Comparison of ENCODE assay signal across 11 mouse cellular contexts in genomic region chr5:111570826-111571225, GRCm38 (mm10).
DNase-seq lines count a peak whose midpoint lies in the region; ATAC-seq lines count a peak whose summit lies in the region.
"Had no signal": no experiment of that assay in that cellular context is flagged by ENCODE, and none has a peak within 500 bp of the region (broad histone marks: within the 10 kb centered on the region; RNA-seq: fewer than 3 reads in every experiment).

No protein-coding gene starts in this region.

- DNase-seq in left cerebral cortex, postnatal 4 days: peak; percentile 65
- DNase-seq in left cerebral cortex, adult 8-10 months (ENCODE audit: low spot score in 2 of 2): no peak
- no peak for DNase-seq in embryonic facial prominence, embryonic 10.5 days (ENCODE audit: low spot score)
- DNase-seq in lung, postnatal 25 days (ENCODE audit: low spot score): peak; percentile 21
- DNase-seq in cerebellum, postnatal 36 days: no peak
- DNase-seq in layer of hippocampus, adult 18-20 months (ENCODE audit: low spot score in 2 of 2): no peak
- DNase-seq: cerebellum, adult 9-11 months; heart, postnatal 10 days had no signal

- no peak overlapping the region for H3K9ac ChIP-seq in hindbrain, embryonic 16.5 days (ENCODE audit: low read depth, low read length)

- WGBS in embryonic facial prominence, embryonic 10.5 days: 29% methylated on average over 10 of the region's 10 CpGs
- 15% methylated on average over 10 of the region's 10 CpGs for WGBS in hindbrain, embryonic 16.5 days

- H3K4me3 ChIP-seq in embryonic facial prominence, embryonic 10.5 days: no peak overlapping the region
- no peak overlapping the region for H3K4me3 ChIP-seq in hindbrain, embryonic 16.5 days (ENCODE audit: low read length)

- H3K4me1 ChIP-seq in embryonic facial prominence, embryonic 10.5 days: peaks cover 56% of the 10 kb centered on the region
- peaks cover 11% of the 10 kb centered on the region for H3K4me1 ChIP-seq in hindbrain, embryonic 16.5 days (ENCODE audit: control insufficient read depth, insufficient read depth, low read depth, low read length)

- H3K27ac ChIP-seq in embryonic facial prominence, embryonic 10.5 days (replicated peaks): peak overlapping the region; percentile 67
- no peak overlapping the region for H3K27ac ChIP-seq in hindbrain, embryonic 16.5 days (ENCODE audit: low read depth, low read length)

- intact Hi-C loops in left cerebral cortex, postnatal 4 days (cut with DNase I): loop anchor here (5.0 to 10.0 kb wide), 2 partner anchors 144 to 374 kb away; no protein-coding TSS in a partner anchor

- ATAC-seq in hindbrain, embryonic 16.5 days: 0 out of 2 replicates have a peak, but pooled peaks have one; percentile 28
- ATAC-seq in megakaryocyte progenitor cell, adult 5-6 weeks (replicated peaks; ENCODE audit: poor library complexity): no peak
- ATAC-seq: forebrain, embryonic 16.5 days had no signal

- no peaks in the 10 kb centered on the region for H3K36me3 ChIP-seq in embryonic facial prominence, embryonic 10.5 days (replicated peaks)
- H3K36me3 ChIP-seq in hindbrain, embryonic 16.5 days (ENCODE audit: control insufficient read depth, insufficient read depth, low read length): no peaks in the 10 kb centered on the region

- peaks cover 36% of the 10 kb centered on the region for H3K27me3 ChIP-seq in embryonic facial prominence, embryonic 10.5 days (replicated peaks; ENCODE audit: low read depth, poor library complexity, severe bottlenecking)
- H3K27me3 ChIP-seq in hindbrain, embryonic 16.5 days (replicated peaks; ENCODE audit: control insufficient read depth, insufficient read depth, low read length): no peaks in the 10 kb centered on the region

- no peaks in the 10 kb centered on the region for H3K9me3 ChIP-seq in embryonic facial prominence, embryonic 10.5 days
- H3K9me3 ChIP-seq in hindbrain, embryonic 16.5 days (ENCODE audit: control insufficient read depth, low read length): no peaks in the 10 kb centered on the region; the same call in 1 of the 2 replicates

- H3K4me2 ChIP-seq in hindbrain, embryonic 16.5 days (ENCODE audit: low read length): no peak overlapping the region

Comparison
In these comparisons a context has a peak if more than half of its experiments do, and no peak if none do; other contexts are left out.
1. DNase-seq: peak in left cerebral cortex, postnatal 4 days (single experiment) and lung, postnatal 25 days (single experiment); none in left cerebral cortex, adult 8-10 months (0 of 2), embryonic facial prominence, embryonic 10.5 days (single experiment), cerebellum, postnatal 36 days (0 of 2) and layer of hippocampus, adult 18-20 months (0 of 2).